Mouse (Mus musculus) intestine, embryonic 15.5 days (tissue): Measurements from ENCODE around the gene Relb. TPM values are rescaled to one million over a fixed set of nuclear protein-coding genes. Genes with fewer than 3 reads are reported as not detected.

ENCODE experiments used
- ATAC-seq: fragments of 200-750 bp; cut with Nextera tagmentation; 2 replicates; pipeline ENCODE4 v1.8.0; 2017; ENCODE audit warnings: moderate TSS enrichment, moderate library complexity
- H3K27ac ChIP-seq: fragments of 300-500 bp; sonication (generic); 2 replicates; pipeline ENCODE4 v1.5.1; 2015; ENCODE audit warnings: mild to moderate bottlenecking, inconsistent platforms
- H3K27me3 ChIP-seq: fragments of 300-500 bp; sonication (generic); replicated peaks from 2 replicates; pipeline ENCODE4 v1.6.1; 2015; ENCODE audit warnings: inconsistent platforms
- H3K36me3 ChIP-seq: fragments of 300-500 bp; sonication (generic); 2 replicates; pipeline ENCODE4 v1.6.1; 2015; ENCODE audit warnings: inconsistent platforms
- H3K4me1 ChIP-seq: fragments of 300-500 bp; sonication (generic); replicated peaks from 2 replicates; pipeline ENCODE4 v1.6.1; 2015; ENCODE audit warnings: inconsistent platforms
- H3K4me2 ChIP-seq: fragments of 300-500 bp; sonication (generic); replicated peaks from 2 replicates; pipeline ENCODE4 v1.6.1; 2015; ENCODE audit warnings: mild to moderate bottlenecking, inconsistent platforms
- H3K4me3 ChIP-seq: fragments of 300-500 bp; sonication (generic); replicated peaks from 2 replicates; pipeline ENCODE4 v1.5.1; 2015; ENCODE audit warnings: inconsistent platforms
- H3K9ac ChIP-seq: fragments of 300-500 bp; sonication (generic); 2 replicates; pipeline ENCODE4 v1.6.1; 2015; ENCODE audit warnings: inconsistent platforms
- H3K9me3 ChIP-seq: fragments of 300-500 bp; sonication (generic); 2 replicates; pipeline ENCODE4 v1.6.1; 2016; ENCODE audit warnings: inconsistent platforms
- WGBS: fragments of 180-500 bp; shearing (Covaris S2); methylation state at CpG from one replicate; pipeline ENCODE4 v1.1.7; 2015; 5-methylcytosine and 5-hydroxymethylcytosine counted together
- polyA plus RNA-seq: library from polyadenylated mRNA; unstranded; fragments of >200 nt; fragmentation: Nextera tagmentation; extraction: Ambion mirVana; gene quantifications from 2 replicates; pipeline ENCODE4 v1.2.1, GENCODE M21; 2015

The Relb gene
- 8.0 and 8.6 TPM in 2 replicates for polyA plus RNA-seq

GRCm38 (mm10) chr7:19629361-19629734 lies at the start of gene Relb:
Gene Relb, minus strand, starts transcription at chr7:19629438.
- H3K27me3 ChIP-seq = no peaks in the 10 kb centered on the region
- peak within 1 kb of the TSS; percentile 92 for H3K4me2 ChIP-seq
- no peaks in the 10 kb centered on the region for H3K4me1 ChIP-seq
- no peaks in the 10 kb centered on the region for H3K9me3 ChIP-seq
- peaks cover 12% of the 10 kb centered on the region for H3K36me3 ChIP-seq
- H3K27ac ChIP-seq = peak within 1 kb of the TSS; percentile 86
- WGBS = under 1% methylated on average over 41 of the region's 41 CpGs
- peak within 1 kb of the TSS; percentile 60 for H3K9ac ChIP-seq
- ATAC-seq = peak; percentile 74
- peak within 1 kb of the TSS; percentile 82 for H3K4me3 ChIP-seq

GRCm38 (mm10) chr7:19678901-19679300 lies 49.7 kb upstream of the Relb start:
- no peak overlapping the region for H3K9ac ChIP-seq
- no peak overlapping the region for H3K4me3 ChIP-seq
- H3K36me3 ChIP-seq = no peaks in the 10 kb centered on the region
- 84% methylated on average over 3 of the region's 3 CpGs for WGBS
- H3K4me2 ChIP-seq = no peak overlapping the region
- H3K9me3 ChIP-seq = no peaks in the 10 kb centered on the region
- 0 out of 2 replicates have a peak, but pooled peaks cover 7% of the 10 kb centered on the region for H3K4me1 ChIP-seq
- H3K27me3 ChIP-seq = no peaks in the 10 kb centered on the region
- ATAC-seq = no peak
- no peak overlapping the region for H3K27ac ChIP-seq

- Histone ChIP-seq H3K36me3 (no peaks in the 10 kb centered on the region), H3K4me3 (no peak within 1 kb of the TSS), H3K27ac (peak within 1 kb of the TSS; percentile 24; the same call in 1 of the 2 replicates), H3K9ac (no peak within 1 kb of the TSS), H3K27me3 (no peaks in the 10 kb centered on the region), H3K9me3 (no peaks in the 10 kb centered on the region), H3K4me1 (0 out of 2 replicates have a peak, but pooled peaks cover 7% of the 10 kb centered on the region), H3K4me2 (no peak within 1 kb of the TSS)
- ATAC-seq = peak; percentile 54
- WGBS = 60% methylated on average over 8 of the region's 8 CpGs
These were observed 48.6 kb upstream of the Relb start, which contains the start of gene Apoc2 for GRCm38 (mm10) chr7:19677872-19678271. Gene Apoc2, minus strand, starts transcription at chr7:19677941.

GRCm38 (mm10) chr7:19676662-19677061 lies 47.4 kb upstream of the Relb start:
- Histone ChIP-seq H3K27ac (no peak overlapping the region), H3K4me3 (no peak overlapping the region), H3K27me3 (no peaks in the 10 kb centered on the region), H3K36me3 (no peaks in the 10 kb centered on the region), H3K9ac (no peak overlapping the region), H3K9me3 (no peaks in the 10 kb centered on the region), H3K4me2 (no peak overlapping the region), H3K4me1 (0 out of 2 replicates have a peak, but pooled peaks cover 7% of the 10 kb centered on the region)
- peak; percentile 71 for ATAC-seq
- 70% methylated on average over 1 of the region's 1 CpGs for WGBS

DNA sequence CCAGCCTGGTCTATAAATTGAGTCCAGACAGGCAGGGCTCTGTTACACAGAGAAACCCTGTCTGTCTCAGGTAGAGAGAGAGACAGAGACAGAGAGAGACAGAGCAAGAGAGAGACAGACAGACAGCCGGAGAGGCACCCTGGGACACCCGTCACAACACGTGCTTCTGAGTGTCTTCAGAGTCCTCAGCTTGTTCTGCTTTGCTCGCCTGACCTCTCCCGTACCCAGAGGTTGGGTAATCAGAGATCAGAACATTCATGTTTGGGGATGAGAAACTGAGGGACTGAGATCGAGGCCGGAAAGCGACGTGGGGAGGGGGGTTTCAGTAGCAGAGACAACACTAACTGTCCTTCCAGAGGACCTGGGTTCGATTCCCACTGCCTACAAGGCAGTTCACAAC lies 46.6 kb upstream of the Relb start:
- no peak overlapping the region for H3K27ac ChIP-seq
- WGBS = 87% methylated on average over 10 of the region's 10 CpGs

DNA sequence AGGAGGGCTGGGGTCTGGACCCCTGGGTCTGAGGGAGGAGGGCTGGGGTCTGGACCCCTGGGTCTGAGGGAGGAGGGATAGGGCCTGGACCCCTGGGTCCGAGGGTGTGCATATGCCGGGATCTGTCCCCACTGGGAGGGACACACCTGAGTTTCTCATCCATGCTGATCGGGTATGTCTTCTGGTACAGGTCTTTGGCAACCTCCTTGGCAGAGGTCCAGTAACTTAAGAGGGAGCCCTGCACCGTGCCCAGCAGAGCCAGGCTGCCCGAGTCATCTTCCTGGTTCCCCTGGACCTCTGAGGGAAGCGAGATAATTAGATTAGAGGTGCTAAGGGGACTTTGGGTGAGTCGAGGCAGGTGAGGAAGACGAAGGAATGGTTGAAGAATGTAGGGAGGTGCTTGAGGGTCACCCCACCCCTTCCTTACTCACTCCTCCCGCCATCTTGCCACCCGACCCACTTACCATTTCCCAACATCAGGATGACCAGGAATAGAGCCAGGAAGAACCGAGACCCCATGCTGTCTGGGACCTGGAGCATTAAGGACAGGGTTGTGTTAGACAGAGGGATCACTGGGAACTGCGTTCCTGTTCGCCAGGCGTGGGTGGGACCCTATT lies 44.0 kb upstream of the Relb start:
- H3K36me3 ChIP-seq = no peaks in the 10 kb centered on the region
- peaks cover 11% of the 10 kb centered on the region; the same call in 1 of the 2 replicates for H3K4me1 ChIP-seq
- no peaks in the 10 kb centered on the region for H3K27me3 ChIP-seq
- 57% methylated on average over 14 of the region's 14 CpGs for WGBS
- H3K27ac ChIP-seq = no peak overlapping the region
- H3K9me3 ChIP-seq = no peaks in the 10 kb centered on the region
- no peak for ATAC-seq
- no peak overlapping the region for H3K9ac ChIP-seq
- no peak overlapping the region for H3K4me3 ChIP-seq
- H3K4me2 ChIP-seq = no peak overlapping the region

More for the DNA sequence above, 46.6 kb upstream of the Relb start:
- Histone ChIP-seq H3K27me3 (no peaks in the 10 kb centered on the region), H3K36me3 (no peaks in the 10 kb centered on the region), H3K9ac (no peak overlapping the region), H3K4me3 (no peak overlapping the region), H3K4me1 (0 out of 2 replicates have a peak, but pooled peaks cover 7% of the 10 kb centered on the region), H3K4me2 (no peak overlapping the region; the same call in 1 of the 2 replicates), H3K9me3 (no peaks in the 10 kb centered on the region)
- ATAC-seq = no peak

- Histone ChIP-seq H3K27ac (no peak overlapping the region), H3K9me3 (no peaks in the 10 kb centered on the region), H3K9ac (no peak overlapping the region), H3K4me1 (peaks cover 4% of the 10 kb centered on the region; the same call in 1 of the 2 replicates), H3K4me3 (no peak overlapping the region), H3K36me3 (no peaks in the 10 kb centered on the region), H3K4me2 (no peak overlapping the region), H3K27me3 (no peaks in the 10 kb centered on the region)
- ATAC-seq = no peak
- WGBS = 71% methylated on average over 10 of the region's 10 CpGs
These were observed 42.3 kb upstream of the Relb start for GRCm38 (mm10) chr7:19671511-19671910.

DNA sequence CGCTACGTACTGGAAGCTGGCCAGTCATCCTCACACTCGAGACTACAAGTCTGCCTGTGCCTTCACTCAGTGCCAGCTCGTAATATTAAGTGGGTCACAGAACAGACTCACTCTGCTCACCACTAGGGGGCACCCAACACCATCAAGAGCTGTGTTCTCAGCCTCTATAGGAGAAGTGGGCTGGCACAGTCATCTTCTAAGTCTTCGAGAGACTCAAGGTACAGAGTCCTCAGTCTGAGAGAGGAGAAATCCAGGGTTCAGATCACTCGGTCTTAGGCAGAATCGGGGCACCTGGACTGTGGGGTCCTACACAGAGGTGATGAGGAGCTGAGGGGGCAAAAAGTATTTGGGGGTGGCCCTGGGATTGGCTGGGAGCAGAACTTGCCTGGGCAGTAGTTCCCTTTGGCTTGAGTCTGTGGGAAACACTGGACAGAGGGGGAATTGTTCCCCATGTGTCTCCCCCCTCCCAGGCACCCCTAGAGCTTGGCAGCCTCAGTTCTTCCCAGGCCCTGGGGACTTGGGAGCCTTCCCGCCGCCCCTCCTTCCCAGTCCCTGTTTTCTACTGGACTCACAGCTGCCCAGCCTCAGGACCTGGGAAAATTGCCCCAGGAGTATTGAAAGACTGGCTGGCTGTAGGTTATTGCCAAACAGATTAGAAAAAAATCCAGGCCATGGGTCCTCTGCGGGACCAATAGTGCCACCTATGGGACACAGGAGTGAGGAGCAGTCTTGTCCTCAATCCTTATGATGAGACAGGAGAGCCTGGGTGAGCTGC lies 39.9 kb upstream of the Relb start:
- ATAC-seq = peak; percentile 81
- Histone ChIP-seq H3K4me2 (peak overlapping the region; percentile 44), H3K9ac (peak overlapping the region; percentile 24; the same call in 1 of the 2 replicates), H3K27ac (peak overlapping the region; percentile 80), H3K27me3 (no peaks in the 10 kb centered on the region), H3K9me3 (no peaks in the 10 kb centered on the region), H3K4me3 (0 out of 2 replicates have a peak overlapping the region, but pooled peaks have one; percentile 7), H3K36me3 (no peaks in the 10 kb centered on the region), H3K4me1 (peaks cover 8% of the 10 kb centered on the region)
- 9% methylated on average over 10 of the region's 10 CpGs for WGBS

GRCm38 (mm10) chr7:19667434-19667833 lies 38.2 kb upstream of the Relb start:
- no peaks in the 10 kb centered on the region for H3K36me3 ChIP-seq
- peaks cover 21% of the 10 kb centered on the region for H3K4me1 ChIP-seq
- H3K27ac ChIP-seq = no peak overlapping the region
- H3K4me3 ChIP-seq = no peak overlapping the region
- no peaks in the 10 kb centered on the region for H3K9me3 ChIP-seq
- no peak overlapping the region for H3K4me2 ChIP-seq
- no peak for ATAC-seq
- H3K27me3 ChIP-seq = no peaks in the 10 kb centered on the region
- 69% methylated on average over 2 of the region's 2 CpGs for WGBS
- H3K9ac ChIP-seq = no peak overlapping the region

- H3K36me3 ChIP-seq = no peaks in the 10 kb centered on the region
- H3K4me1 ChIP-seq = peaks cover 21% of the 10 kb centered on the region
- no peaks in the 10 kb centered on the region for H3K9me3 ChIP-seq
- no peaks in the 10 kb centered on the region for H3K27me3 ChIP-seq
- H3K27ac ChIP-seq = no peak overlapping the region
- no peak for ATAC-seq
- H3K4me2 ChIP-seq = no peak overlapping the region
- 64% methylated on average over 3 of the region's 3 CpGs for WGBS
- no peak overlapping the region for H3K4me3 ChIP-seq
- no peak overlapping the region for H3K9ac ChIP-seq
These were observed 37.5 kb upstream of the Relb start for GRCm38 (mm10) chr7:19666750-19667149.

DNA sequence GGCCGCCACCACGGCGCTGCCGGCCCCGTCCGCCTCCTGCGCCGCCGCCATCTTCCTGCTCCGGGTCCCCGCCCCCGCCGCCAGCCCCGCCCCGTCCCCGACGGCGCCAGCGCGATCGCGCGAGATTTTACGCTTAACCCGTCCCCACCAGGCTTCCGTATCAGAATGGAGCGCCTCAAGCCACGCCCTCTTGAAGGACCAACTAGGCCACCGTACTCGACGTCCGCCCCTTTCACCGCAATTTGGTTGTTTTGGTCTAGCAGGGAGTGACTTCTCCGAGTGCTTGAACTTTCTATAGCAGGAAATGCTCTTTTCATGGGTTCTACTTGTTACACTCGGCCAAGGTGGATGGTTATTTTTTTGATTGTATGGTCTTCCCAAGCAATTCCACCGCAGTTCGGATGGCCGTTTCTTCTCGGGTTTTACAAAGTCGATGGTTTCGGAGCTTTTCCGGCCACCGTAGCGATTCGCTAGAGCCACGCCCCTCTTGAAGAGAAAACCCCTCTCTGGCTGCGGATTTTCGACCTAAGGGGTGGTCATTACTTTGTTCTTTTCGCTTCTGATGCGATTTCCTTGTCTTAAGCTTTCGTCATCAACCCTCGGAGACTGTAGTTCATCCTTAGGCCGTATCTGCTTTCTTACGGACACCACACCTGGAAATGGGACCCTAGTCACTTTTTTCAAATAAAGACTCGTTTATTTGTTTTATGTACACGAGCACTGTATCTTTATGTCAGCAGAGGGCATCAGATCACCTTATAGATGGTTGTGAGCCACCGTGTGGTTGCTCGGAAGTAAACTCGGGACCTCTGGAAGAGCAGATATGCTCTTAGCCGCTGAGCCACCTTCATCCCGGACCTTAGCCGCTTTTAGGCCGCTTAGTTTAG lies 36.0 kb upstream of the Relb start, which contains the start of gene Clptm1:
Clptm1 (minus strand) TSS at position 79 of the 887 bp plus-strand sequence.
- Histone ChIP-seq H3K27me3 (no peaks in the 10 kb centered on the region), H3K27ac (peak within 1 kb of the TSS; percentile 88), H3K9me3 (no peaks in the 10 kb centered on the region), H3K4me2 (peak within 1 kb of the TSS; percentile 72), H3K4me1 (peaks cover 21% of the 10 kb centered on the region), H3K9ac (peak within 1 kb of the TSS; percentile 86), H3K4me3 (peak within 1 kb of the TSS; percentile 95), H3K36me3 (no peaks in the 10 kb centered on the region)
- ATAC-seq = peak; percentile 87
- under 1% methylated on average over 63 of the region's 63 CpGs for WGBS
